Mouse (Mus musculus) forebrain, embryonic 14.5 days (tissue): ENCODE measurements at regions not wholly inside any gene's neighbourhood (a gene's known extent, or its start where the extent isn't known, plus 50 kb on each side); places are given as distances from the start of the nearest gene placed in this dataset.
A peak's percentile ranks its signal among the peaks of the same experiment; 100 is the strongest.

Source experiments
- ATAC-seq: fragments of 200-750 bp; cut with Nextera tagmentation; 2 replicates; pipeline ENCODE4 v1.8.0; 2017; ENCODE audit warnings: mild to moderate bottlenecking, moderate library complexity
- DNase-seq: peaks from one replicate; pipeline ENCODE4 v3.0.0-alpha.2; 2015; ENCODE audit warnings: low spot score
- H3K27ac ChIP-seq: fragments of 300-500 bp; sonication (generic); 2 replicates; pipeline ENCODE4 v1.5.1; 2014; ENCODE audit warnings: low read depth, mild to moderate bottlenecking, control low read depth, low read length, moderate library complexity
- H3K27me3 ChIP-seq: fragments of 300-500 bp; sonication (generic); replicated peaks from 2 replicates; pipeline ENCODE4 v1.6.1; 2014; ENCODE audit warnings: low read length, control low read depth, mixed read lengths; ENCODE audit not compliant: control insufficient read depth, insufficient read depth
- H3K36me3 ChIP-seq: fragments of 300-500 bp; sonication (generic); 2 replicates; pipeline ENCODE4 v1.6.1; 2014; ENCODE audit warnings: low read length, control low read depth; ENCODE audit not compliant: control insufficient read depth, insufficient read depth
- H3K4me1 ChIP-seq: fragments of 300-500 bp; sonication (generic); 2 replicates; pipeline ENCODE4 v1.6.1; 2014; ENCODE audit warnings: antibody characterized with exemption, low read length, control low read depth; ENCODE audit not compliant: control insufficient read depth, insufficient read depth
- H3K4me2 ChIP-seq: fragments of 300-500 bp; sonication (generic); 2 replicates; pipeline ENCODE4 v1.6.1; 2014; ENCODE audit warnings: mild to moderate bottlenecking, control low read depth, low read length
- H3K4me3 ChIP-seq: fragments of 300-500 bp; sonication (generic); 2 replicates; pipeline ENCODE4 v1.5.1; 2014; ENCODE audit warnings: low read depth, low read length, control low read depth
- H3K9ac ChIP-seq: fragments of 300-500 bp; sonication (generic); 2 replicates; pipeline ENCODE4 v1.6.1; 2014; ENCODE audit warnings: mild to moderate bottlenecking, low read length, control low read depth, moderate library complexity
- H3K9me3 ChIP-seq: fragments of 300-500 bp; sonication (generic); replicated peaks from 2 replicates; pipeline ENCODE4 v1.6.1; 2016; ENCODE audit warnings: low read length, control low read depth, mixed read lengths; ENCODE audit not compliant: control insufficient read depth
- WGBS: fragments of 180-500 bp; shearing (Covaris S2); extraction: QIAGEN DNeasy Blood & Tissue Kit; methylation state at CpG from one replicate; pipeline ENCODE4 v1.1.7; 2014; 5-methylcytosine and 5-hydroxymethylcytosine counted together

GRCm38 (mm10) chr7:31208237-31209054 is 52.8 kb upstream of the Gramd1a start:
- Histone ChIP-seq H3K4me3 (peak overlapping the region; percentile 47), H3K27me3 (no peaks in the 10 kb centered on the region), H3K9me3 (no peaks in the 10 kb centered on the region), H3K4me2 (peak overlapping the region; percentile 63), H3K27ac (no peak overlapping the region), H3K36me3 (0 out of 2 replicates have a peak, but pooled peaks cover 2% of the 10 kb centered on the region), H3K4me1 (peaks cover 4% of the 10 kb centered on the region; the same call in 1 of the 2 replicates), H3K9ac (peak overlapping the region; percentile 76)
- ATAC-seq (peak; percentile 93), DNase-seq (peak; percentile 88)
- WGBS, result 39% methylated on average over 34 of the region's 34 CpGs

- H3K9me3 ChIP-seq, result no peaks in the 10 kb centered on the region
- H3K27ac ChIP-seq, result no peak overlapping the region
- H3K36me3 ChIP-seq, result 0 out of 2 replicates have a peak, but pooled peaks cover 2% of the 10 kb centered on the region
- peaks cover 4% of the 10 kb centered on the region; the same call in 1 of the 2 replicates for H3K4me1 ChIP-seq
- ATAC-seq (peak; percentile 72), DNase-seq (no peak)
- 72% methylated on average over 13 of the region's 13 CpGs for WGBS
- H3K4me2 ChIP-seq, result no peak overlapping the region
- no peaks in the 10 kb centered on the region for H3K27me3 ChIP-seq
- peak overlapping the region; percentile 76; the same call in 1 of the 2 replicates for H3K9ac ChIP-seq
- peak overlapping the region; percentile 47 for H3K4me3 ChIP-seq
These were observed 52.0 kb upstream of the Gramd1a start for GRCm38 (mm10) chr7:31207563-31208236.
